Mouse (Mus musculus) embryo, embryonic 11 days (tissue): ENCODE measurements at regions not wholly inside any gene's neighbourhood (a gene's known extent, or its start where the extent isn't known, plus 50 kb on each side); places are given as distances from the start of the nearest gene placed in this dataset.

ENCODE experiments used
- DNase-seq: peaks from one replicate; pipeline ENCODE4 v3.0.0-alpha.2; 2015

DNA sequence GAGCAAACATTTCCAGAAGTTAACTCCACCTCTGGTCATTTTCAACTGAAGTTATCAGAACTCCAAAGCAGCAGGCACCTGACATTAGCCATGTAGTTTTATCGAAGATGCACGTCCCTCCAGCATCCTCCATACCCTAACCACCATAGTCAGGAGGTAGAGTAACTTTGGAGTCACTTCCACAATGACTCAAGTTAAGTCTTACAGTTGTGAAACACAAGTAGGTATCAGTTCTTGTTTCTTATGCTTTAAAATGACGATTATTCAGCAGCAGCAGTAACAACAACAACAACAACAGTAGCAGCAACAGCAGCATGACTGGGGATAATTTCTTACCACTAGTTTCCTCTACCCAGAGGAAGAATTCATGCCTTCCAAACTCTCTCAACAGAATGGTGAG lies 51.3 kb upstream of the Tank start:
- no peak for DNase-seq

DNA sequence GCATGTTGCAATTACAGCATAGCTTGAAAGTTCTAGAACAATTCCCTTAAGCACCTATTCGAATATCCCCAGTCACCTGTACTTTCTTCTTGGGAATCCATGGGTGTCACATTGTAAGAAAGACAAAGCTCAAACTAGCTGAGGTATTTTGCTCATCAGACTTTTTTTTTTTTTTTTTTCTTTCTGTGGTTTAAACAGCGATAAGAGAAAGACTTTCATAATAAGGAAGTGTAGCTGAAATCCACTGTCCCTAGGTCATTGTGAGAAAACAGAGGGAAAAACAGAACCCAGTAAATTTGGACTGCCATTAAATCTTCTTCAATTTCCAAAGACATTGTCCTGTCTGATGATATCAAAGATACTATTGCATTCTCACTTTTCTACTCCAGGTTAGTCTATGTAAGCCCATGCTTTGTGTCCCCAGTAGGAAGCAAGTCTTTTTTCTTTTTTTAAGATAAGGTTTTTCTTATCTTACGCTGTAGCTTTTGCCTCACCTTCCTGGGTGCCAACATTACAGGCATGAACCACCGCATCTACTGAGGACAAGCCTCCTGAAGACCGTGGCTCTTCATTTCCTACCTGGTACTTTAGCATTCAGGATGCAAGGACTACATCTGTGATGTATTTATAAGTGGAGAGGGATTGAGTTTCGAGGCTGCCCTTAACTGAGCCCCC lies 54.2 kb upstream of the Tank start:
- DNase-seq, result no peak

DNA sequence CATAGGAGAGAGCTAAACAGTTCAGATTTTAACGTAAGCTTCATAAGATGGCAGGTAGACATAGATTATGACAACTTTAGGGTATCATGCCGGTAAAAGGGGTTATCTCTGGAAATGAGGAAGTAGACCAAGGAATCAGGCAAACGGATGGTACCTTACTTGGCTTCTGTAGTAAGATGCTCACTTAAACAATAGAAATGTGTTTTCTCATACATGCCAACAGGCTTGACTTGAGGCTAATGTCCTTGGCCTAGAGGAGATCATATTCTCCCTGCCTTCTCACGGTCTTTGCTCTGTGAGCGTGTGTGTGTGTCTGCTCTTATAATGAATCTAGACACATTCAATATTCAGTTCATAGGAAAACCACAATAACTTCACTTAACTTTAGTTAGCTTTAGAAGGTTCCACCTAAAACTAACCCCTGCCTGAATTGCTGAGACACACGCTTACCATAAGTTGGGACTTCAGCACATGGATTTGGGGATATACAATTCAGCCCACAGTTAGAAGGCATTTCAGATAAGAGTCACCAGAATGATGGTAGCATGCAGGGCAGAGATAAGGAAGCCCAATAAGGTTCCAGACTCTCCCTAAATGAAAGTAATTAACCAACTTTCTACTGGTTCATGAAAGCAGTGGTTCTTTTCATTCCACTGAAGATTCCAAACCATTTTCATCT lies 63.8 kb upstream of the Tank start:
- no peak for DNase-seq

- no peak for DNase-seq
Measured at GRCm38 (mm10) chr2:61513787-61514444, 64.5 kb upstream of the Tank start.

- DNase-seq, result no peak
Measured at GRCm38 (mm10) chr2:61503594-61503993, 74.8 kb upstream of the Tank start.

DNA sequence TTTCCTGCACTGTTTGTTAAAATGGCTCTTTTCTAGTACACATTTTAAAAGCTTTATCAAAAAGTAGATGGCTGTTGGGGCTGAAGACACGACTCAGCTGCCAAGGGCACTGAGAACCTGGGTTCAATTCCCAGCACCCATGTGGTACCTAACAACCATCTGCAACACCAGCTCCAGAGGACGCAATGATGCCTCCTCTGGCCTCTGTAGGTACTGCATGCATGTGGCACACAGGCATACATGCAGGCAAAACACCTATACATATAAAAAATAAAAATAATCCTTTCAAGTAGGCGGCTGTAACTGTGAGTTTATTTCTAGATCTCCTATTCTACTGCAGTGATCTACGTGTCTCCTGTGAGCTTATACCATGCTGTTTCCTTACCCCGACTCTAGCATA lies 76.5 kb upstream of the Tank start:
- DNase-seq, result no peak

GRCm38 (mm10) chr2:61499266-61499665 lies 79.1 kb upstream of the Tank start:
- no peak for DNase-seq

DNA sequence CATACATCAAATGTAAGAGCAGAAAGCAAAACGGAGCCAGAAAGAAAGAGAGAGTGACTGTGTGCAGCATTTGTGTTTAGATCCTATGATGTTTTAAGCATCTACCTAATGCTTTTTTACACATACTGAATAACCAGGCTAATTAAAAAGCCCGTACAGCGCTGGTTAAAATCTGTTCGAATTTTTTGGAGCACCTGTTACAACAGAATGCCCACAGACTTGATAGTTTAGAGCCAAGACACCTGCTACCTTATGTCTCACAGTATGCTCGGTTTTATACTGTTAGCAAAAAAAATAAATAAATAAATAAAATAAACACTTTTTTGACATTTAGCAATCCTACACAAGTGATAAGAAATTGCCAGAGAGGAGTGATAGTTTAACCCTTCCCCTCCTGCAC lies 80.5 kb upstream of the Tank start:
- no peak for DNase-seq

DNA sequence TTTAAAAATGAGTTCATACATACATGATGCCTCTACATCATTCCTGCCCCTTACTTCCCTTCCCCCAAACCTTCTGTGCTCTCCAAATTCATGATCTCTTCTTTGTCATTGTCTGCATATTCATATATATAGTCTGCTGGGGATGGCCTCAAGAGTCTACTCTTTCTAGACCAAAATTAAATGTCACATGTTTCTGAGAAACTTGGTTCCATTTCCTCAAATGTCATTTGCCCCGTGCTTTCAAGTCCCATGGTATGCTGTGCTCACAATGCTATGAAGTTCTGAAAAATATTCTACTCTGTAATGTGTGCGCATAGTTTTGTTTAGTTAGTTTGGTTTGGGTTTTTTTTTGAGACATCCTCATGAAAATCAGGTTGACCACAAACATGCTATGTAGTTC lies 81.4 kb upstream of the Tank start:
- DNase-seq, result no peak

GRCm38 (mm10) chr2:61493918-61494712 lies 84.3 kb upstream of the Tank start:
- DNase-seq, result peak; percentile 85

GRCm38 (mm10) chr2:61492043-61492743 lies 86.2 kb upstream of the Tank start:
- DNase-seq, result peak; percentile 13

GRCm38 (mm10) chr2:61490436-61491109 lies 87.8 kb upstream of the Tank start:
- DNase-seq, result no peak

- no peak for DNase-seq
Measured at GRCm38 (mm10) chr2:61489762-61490161, 88.6 kb upstream of the Tank start.

GRCm38 (mm10) chr2:61483820-61484219 lies 94.6 kb upstream of the Tank start:
- DNase-seq, result no peak

DNA sequence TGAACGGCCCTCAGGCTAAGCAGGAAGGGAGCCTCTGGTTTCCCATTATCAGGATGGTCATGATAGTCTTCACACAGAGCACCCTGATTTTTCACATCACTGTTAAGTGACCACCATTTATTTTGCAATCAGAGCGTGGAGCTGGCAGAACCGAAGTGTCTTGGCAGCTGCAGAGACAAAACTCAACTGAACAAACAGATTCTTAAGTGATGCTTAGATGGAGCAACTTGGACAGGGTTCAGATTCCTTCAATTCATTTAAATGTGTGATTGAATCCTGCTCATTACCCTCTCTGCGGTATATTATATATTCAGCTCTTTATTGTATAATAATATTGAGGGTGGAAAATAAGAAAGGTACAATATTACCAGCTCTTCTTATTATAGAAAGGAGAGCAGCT lies 101.7 kb upstream of the Tank start:
- DNase-seq, result no peak

DNA sequence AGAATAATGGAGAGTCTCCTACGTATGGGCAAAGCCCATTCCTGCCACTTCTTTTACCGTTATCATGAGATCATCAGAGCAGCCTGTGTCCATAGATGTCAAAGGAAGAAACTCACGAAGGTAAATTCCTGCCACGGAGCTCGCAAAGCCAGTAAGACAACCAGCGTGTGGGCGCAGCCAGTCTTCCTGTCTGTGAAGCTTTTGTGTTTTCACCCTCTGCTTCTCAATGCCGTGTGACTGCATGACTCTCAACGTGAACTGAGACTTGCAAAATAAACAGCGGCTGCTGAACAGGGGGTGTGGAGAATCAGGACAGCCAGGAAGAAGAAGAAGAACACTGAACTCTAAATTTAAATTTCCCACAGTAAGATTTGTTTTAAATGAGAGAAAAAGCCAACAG lies 103.8 kb upstream of the Tank start:
- no peak for DNase-seq

DNA sequence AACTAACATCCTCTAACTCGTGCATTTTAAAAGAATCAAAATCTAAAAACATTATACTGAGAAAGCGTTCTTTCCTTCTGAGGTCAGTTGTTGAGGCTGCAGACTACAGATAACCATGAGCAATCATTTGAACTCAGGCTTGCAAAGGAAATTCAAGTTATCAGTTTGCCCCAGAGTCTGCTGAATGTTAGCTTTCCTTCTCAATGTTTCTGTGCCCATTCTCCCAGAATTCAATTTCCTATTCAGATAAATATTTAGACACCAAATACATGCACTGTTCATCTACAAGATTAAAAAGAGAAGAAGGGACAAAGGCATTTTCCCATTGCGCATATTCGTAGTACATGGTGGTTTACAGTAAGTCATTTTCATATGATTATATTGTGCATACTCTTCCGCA lies 107.9 kb upstream of the Tank start:
- no peak for DNase-seq

GRCm38 (mm10) chr2:61470064-61470463 lies 108.3 kb upstream of the Tank start:
- DNase-seq, result no peak

DNA sequence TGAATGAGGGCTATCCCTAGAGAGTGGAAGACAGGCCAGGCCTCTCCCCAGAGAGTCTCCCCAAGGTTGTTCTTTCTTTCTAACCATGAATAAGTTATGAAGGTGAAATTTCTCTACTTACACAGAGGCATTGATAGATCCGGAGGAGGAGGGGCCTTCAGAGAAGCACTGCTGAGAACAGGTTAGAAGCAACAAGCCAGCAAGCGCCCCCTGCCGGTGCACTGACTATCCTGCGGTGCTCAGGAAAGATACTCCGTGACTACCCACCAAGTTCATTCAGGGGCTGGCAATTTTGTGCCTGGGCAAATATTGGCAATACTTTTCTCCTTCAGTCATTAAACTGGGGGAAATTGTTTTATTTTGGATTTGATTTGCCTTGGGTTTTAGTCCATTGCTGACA lies 122.5 kb upstream of the Tank start:
- DNase-seq, result peak; percentile 73

GRCm38 (mm10) chr2:61454729-61455128 lies 123.7 kb upstream of the Tank start:
- DNase-seq, result no peak

GRCm38 (mm10) chr2:61454311-61454728 lies 124.1 kb upstream of the Tank start:
- DNase-seq, result peak; percentile 91
